Mouse (Mus musculus) layer of hippocampus, adult 8-10 months (tissue): ENCODE measurements around the gene D5Ertd579e. TPM values are rescaled to one million over a fixed set of nuclear protein-coding genes. Genes with fewer than 3 reads are reported as not detected.

Source experiments
- DNase-seq, 2 experiments: peaks; one replicate each; pipeline ENCODE4 v3.0.0; 2022; ENCODE audit warnings: low spot score in 2 of 2
- total RNA-seq, 4 experiments: library from RNA; stranded (reverse); gene quantifications; 2 replicates each; pipeline ENCODE4 v1.2.4; 2022

D5Ertd579e gene
- total RNA-seq, 4 experiments from 2014 or later: 92.0 to 121 (median 95.2) TPM

- DNase-seq: no peak
Observed at GRCm38 (mm10) chr5:36608939-36609499, 86.8 kb downstream of the D5Ertd579e start.

GRCm38 (mm10) chr5:36603031-36603430 is 92.8 kb downstream of the D5Ertd579e start:
- DNase-seq: peak in 1 of 2 experiments; percentile 50

- no peak for DNase-seq
Observed at GRCm38 (mm10) chr5:36602028-36602427, 93.8 kb downstream of the D5Ertd579e start.

- DNase-seq: peak in 1 of 2 experiments; percentile 41
Observed at GRCm38 (mm10) chr5:36601492-36601891, 94.3 kb downstream of the D5Ertd579e start.

- DNase-seq: no peak
Observed at GRCm38 (mm10) chr5:36598883-36599282, 96.9 kb downstream of the D5Ertd579e start.

- no peak for DNase-seq
Observed at GRCm38 (mm10) chr5:36597653-36598052, 98.2 kb downstream of the D5Ertd579e start.

GRCm38 (mm10) chr5:36596225-36596624 is 99.6 kb downstream of the D5Ertd579e start:
- DNase-seq: no peak

- no peak for DNase-seq
Observed at GRCm38 (mm10) chr5:36595115-36595514, 100.7 kb downstream of the D5Ertd579e start.

- DNase-seq: no peak
Observed at GRCm38 (mm10) chr5:36594344-36594743, 101.5 kb downstream of the D5Ertd579e start.

GRCm38 (mm10) chr5:36593176-36593575 is 102.6 kb downstream of the D5Ertd579e start, which contains the start of gene Tbc1d14:
Gene Tbc1d14, minus strand, starts transcription at chr5:36593276.
- no peak for DNase-seq

GRCm38 (mm10) chr5:36590499-36590920 is 105.3 kb downstream of the D5Ertd579e start:
- peak in 1 of 2 experiments; percentile 37 for DNase-seq

- DNase-seq: no peak
Observed at GRCm38 (mm10) chr5:36584299-36584698, 111.5 kb downstream of the D5Ertd579e start.

GRCm38 (mm10) chr5:36581924-36582642 is 113.7 kb downstream of the D5Ertd579e start:
- DNase-seq: peak; percentile 98 to 99

GRCm38 (mm10) chr5:36581259-36581923 is 114.4 kb downstream of the D5Ertd579e start:
- no peak for DNase-seq

- DNase-seq: no peak
Observed at GRCm38 (mm10) chr5:36579967-36580366, 115.9 kb downstream of the D5Ertd579e start.

- no peak for DNase-seq
Observed at GRCm38 (mm10) chr5:36578982-36579381, 116.8 kb downstream of the D5Ertd579e start.

GRCm38 (mm10) chr5:36576457-36576856 is 119.4 kb downstream of the D5Ertd579e start:
- DNase-seq: no peak

GRCm38 (mm10) chr5:36575745-36576144 is 120.1 kb downstream of the D5Ertd579e start:
- no peak for DNase-seq

GRCm38 (mm10) chr5:36575227-36575626 is 120.6 kb downstream of the D5Ertd579e start:
- DNase-seq: no peak

GRCm38 (mm10) chr5:36574147-36574870 is 121.5 kb downstream of the D5Ertd579e start:
- no peak for DNase-seq

GRCm38 (mm10) chr5:36573354-36573753 is 122.5 kb downstream of the D5Ertd579e start:
- no peak for DNase-seq

GRCm38 (mm10) chr5:36571371-36571770 is 124.5 kb downstream of the D5Ertd579e start:
- DNase-seq: no peak
